Mouse (Mus musculus) left cerebral cortex, adult 11 months (tissue): ENCODE data around the gene Hist2h2aa2.

Experiments used
- DNase-seq: peaks from one replicate; pipeline ENCODE4 v3.0.0; 2022; ENCODE audit warnings: low spot score

Hist2h2aa2 gene

GRCm38 (mm10) chr3:96197129-96197749 lies 42.8 kb downstream of the Hist2h2aa2 start:
- peak; percentile 86 for DNase-seq

GRCm38 (mm10) chr3:96196437-96197128 lies 43.5 kb downstream of the Hist2h2aa2 start:
- DNase-seq, result no peak

DNA sequence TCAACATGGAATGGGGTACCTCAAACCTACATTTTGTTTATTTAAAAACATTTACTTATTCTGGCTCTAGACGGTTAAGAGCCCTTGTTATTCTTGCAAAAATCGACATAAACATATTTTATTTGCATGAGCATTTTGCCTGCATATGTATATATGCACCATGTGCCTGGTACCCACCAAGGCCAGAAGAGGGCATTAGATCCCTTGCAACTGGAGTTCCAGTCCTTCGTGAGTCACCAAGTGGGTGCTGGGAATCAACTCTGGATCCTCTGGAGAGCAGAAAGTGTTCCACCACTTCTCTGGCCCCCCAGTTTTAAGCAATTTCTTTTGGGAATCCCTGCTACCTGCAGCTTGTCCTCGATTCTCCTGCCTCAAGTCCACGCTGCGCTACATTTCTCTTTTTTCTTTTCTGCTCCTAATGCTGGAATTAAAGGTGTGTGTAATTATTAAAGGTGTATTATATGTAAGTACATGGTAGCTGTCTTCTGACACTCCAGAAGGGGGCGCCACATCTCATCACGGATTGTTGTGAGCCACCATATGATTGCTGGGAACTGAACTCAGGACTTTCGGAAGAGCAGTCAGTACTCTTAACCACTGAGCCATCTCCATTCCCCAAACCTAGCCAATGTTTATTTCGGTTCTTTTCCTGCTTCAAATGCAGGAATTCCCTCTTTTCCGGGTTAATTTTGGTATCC lies 44.3 kb downstream of the Hist2h2aa2 start:
- no peak for DNase-seq

GRCm38 (mm10) chr3:96194966-96195365 lies 45.1 kb downstream of the Hist2h2aa2 start:
- DNase-seq, result no peak

- no peak for DNase-seq
Measured at GRCm38 (mm10) chr3:96192977-96193376, 47.1 kb downstream of the Hist2h2aa2 start.
